Mouse (Mus musculus): ENCODE results near the gene Htr3a. TPM values are rescaled to one million over a fixed set of nuclear protein-coding genes. Genes with fewer than 3 reads are reported as not detected.

The Htr3a gene
- total and polyA plus RNA-seq, 3 experiments, result not detected

GRCm38 (mm10) chr9:48895819-48896536, 14.9 kb downstream of the Htr3a start:
- Histone ChIP-seq H3K9ac (ENCODE audit: control insufficient read depth, low read depth, low read length, poor library complexity, severe bottlenecking) (no peak overlapping the region), H3K9me3 (replicated peaks; ENCODE audit: insufficient read depth, low read length) (no peaks in the 10 kb centered on the region), H3K4me1 (ENCODE audit: control insufficient read depth in 1 of 2, insufficient read depth in 2 of 2, low read length in 2 of 2) (no peaks in the 10 kb centered on the region), H3K27ac (ENCODE audit: control insufficient read depth, low read depth, low read length) (no peak overlapping the region), H3K79me2 (ENCODE audit: control insufficient read depth, insufficient read depth, low read length, poor library complexity) (no peaks in the 10 kb centered on the region), H3K27me3 (ENCODE audit: control insufficient read depth in 1 of 2, insufficient read depth in 2 of 2, low read length in 2 of 2) (no peaks in the 10 kb centered on the region; a peak in 1 of 4 replicates), H3K4me3 (ENCODE audit: control insufficient read depth in 1 of 2, insufficient read depth in 1 of 2, low read depth in 2 of 2, low read length in 2 of 2) (no peak overlapping the region), H3K36me3 (ENCODE audit: control insufficient read depth in 1 of 2, insufficient read depth in 2 of 2, low read length in 2 of 2) (no peaks in the 10 kb centered on the region)
- no peak for DNase-seq (ENCODE audit: low read depth, low spot score)
- TF ChIP-seq SIN3A (IDR thresholded peaks at IDR 0.05; ENCODE audit: low read length) (no peak), KAT2A (conservative IDR thresholded peaks at IDR 0.05; ENCODE audit: low read depth, low read length) (no peak), ZMIZ1 (IDR thresholded peaks at IDR 0.05; ENCODE audit: low read depth, low read length) (no peak), MYB (IDR thresholded peaks at IDR 0.05; ENCODE audit: low read depth, low read length) (no peak), POLR2AphosphoS2 (IDR thresholded peaks at IDR 0.05; ENCODE audit: low read length) (no peak), E2F4 (IDR thresholded peaks at IDR 0.05; ENCODE audit: borderline replicate concordance, low read depth, low read length) (no peak)

GRCm38 (mm10) chr9:48894755-48895154, 16.1 kb downstream of the Htr3a start:
- DNase-seq (ENCODE audit: low read depth, low spot score), result no peak
- TF ChIP-seq CTCF (IDR thresholded peaks at IDR 0.05 in 2 of 3, conservative IDR thresholded peaks at IDR 0.05 in 1 of 3; ENCODE audit: control insufficient read depth in 1 of 3, insufficient read depth in 1 of 3, low read depth in 2 of 3, low read length in 3 of 3, poor library complexity in 1 of 3, severe bottlenecking in 1 of 3) (no peak), RAD21 (IDR thresholded peaks at IDR 0.05; ENCODE audit: low read depth, low read length) (no peak), ZNF384 (IDR thresholded peaks at IDR 0.05; ENCODE audit: low read depth, low read length) (no peak), ELF1 (IDR thresholded peaks at IDR 0.05; ENCODE audit: low read depth, low read length) (no peak), SIN3A (IDR thresholded peaks at IDR 0.05; ENCODE audit: low read length) (no peak), CHD2 (IDR thresholded peaks at IDR 0.05; ENCODE audit: low read length) (no peak), MEF2A (IDR thresholded peaks at IDR 0.05; ENCODE audit: extremely low read depth, insufficient replicate concordance, low read depth, low read length, poor library complexity, severe bottlenecking) (no peak), NRF1 (IDR thresholded peaks at IDR 0.05; ENCODE audit: insufficient read depth, low read depth, low read length, poor library complexity, severe bottlenecking) (no peak), ZC3H11A (IDR thresholded peaks at IDR 0.05; ENCODE audit: low read depth, low read length) (no peak), MXI1 (IDR thresholded peaks at IDR 0.05; ENCODE audit: low read depth, low read length) (no peak), MAX (IDR thresholded peaks at IDR 0.05; ENCODE audit: low read length) (no peak), EP300 (IDR thresholded peaks at IDR 0.05; ENCODE audit: low read depth in 1 of 2, low read length in 2 of 2) (no peak), GATA1 (IDR thresholded peaks at IDR 0.05; ENCODE audit: low read depth, low read length) (no peak), USF2 (IDR thresholded peaks at IDR 0.05; ENCODE audit: borderline replicate concordance in 1 of 2, insufficient read depth in 1 of 2, low read depth in 1 of 2, low read length in 2 of 2) (no peak), MYB (IDR thresholded peaks at IDR 0.05; ENCODE audit: low read depth, low read length) (no peak), TAL1 (IDR thresholded peaks at IDR 0.05; ENCODE audit: low read length) (no peak), TCF12 (IDR thresholded peaks at IDR 0.05; ENCODE audit: low read depth, low read length) (no peak), GABPA (IDR thresholded peaks at IDR 0.05; ENCODE audit: low read depth, low read length) (no peak), CHD1 (IDR thresholded peaks at IDR 0.05; ENCODE audit: low read depth, low read length) (no peak)
- Histone ChIP-seq H3K27me3 (ENCODE audit: control insufficient read depth in 1 of 2, insufficient read depth in 2 of 2, low read length in 2 of 2) (no peaks in the 10 kb centered on the region; a peak in 1 of 4 replicates), H3K9ac (ENCODE audit: control insufficient read depth, low read depth, low read length, poor library complexity, severe bottlenecking) (no peak overlapping the region), H3K36me3 (ENCODE audit: control insufficient read depth in 1 of 2, insufficient read depth in 2 of 2, low read length in 2 of 2) (no peaks in the 10 kb centered on the region), H3K9me3 (replicated peaks; ENCODE audit: insufficient read depth, low read length) (no peaks in the 10 kb centered on the region), H3K4me1 (ENCODE audit: control insufficient read depth in 1 of 2, insufficient read depth in 2 of 2, low read length in 2 of 2) (no peaks in the 10 kb centered on the region), H3K27ac (ENCODE audit: control insufficient read depth, low read depth, low read length) (no peak overlapping the region), H3K79me2 (ENCODE audit: control insufficient read depth, insufficient read depth, low read length, poor library complexity) (no peaks in the 10 kb centered on the region), H3K4me3 (ENCODE audit: control insufficient read depth in 1 of 2, insufficient read depth in 1 of 2, low read depth in 2 of 2, low read length in 2 of 2) (no peak overlapping the region)
